Mouse (Mus musculus) liver, postnatal 0 days (tissue): ENCODE measurements around the gene Cgn. TPM values are rescaled to one million over a fixed set of nuclear protein-coding genes. Genes with fewer than 3 reads are reported as not detected.

Experiments used
- ATAC-seq: fragments of 200-750 bp; cut with Nextera tagmentation; 2 replicates; pipeline ENCODE4 v1.8.0; 2017; ENCODE audit warnings: mild to moderate bottlenecking, moderate library complexity
- DNase-seq: peaks from one replicate; pipeline ENCODE4 v3.0.0-alpha.2; 2016
- H3K27ac ChIP-seq: fragments of 300-500 bp; sonication (generic); 2 replicates; pipeline ENCODE4 v1.5.1; 2014; ENCODE audit warnings: antibody characterized with exemption, moderate library complexity, mild to moderate bottlenecking, low read depth
- H3K27me3 ChIP-seq: fragments of 300-500 bp; sonication (generic); 2 replicates; pipeline ENCODE4 v1.6.1; 2014; ENCODE audit warnings: low read length, control low read depth, mixed read lengths; ENCODE audit not compliant: insufficient read depth
- H3K36me3 ChIP-seq: fragments of 300-500 bp; sonication (generic); replicated peaks from 2 replicates; pipeline ENCODE4 v1.6.1; 2014; ENCODE audit warnings: mild to moderate bottlenecking, control low read depth, low read length, moderate library complexity, mixed read lengths; ENCODE audit not compliant: insufficient read depth
- H3K4me1 ChIP-seq: fragments of 300-500 bp; sonication (generic); 2 replicates; pipeline ENCODE4 v1.6.1; 2014; ENCODE audit warnings: antibody characterized with exemption, mild to moderate bottlenecking, control low read depth; ENCODE audit not compliant: insufficient read depth
- H3K4me2 ChIP-seq: fragments of 300-500 bp; sonication (generic); 2 replicates; pipeline ENCODE4 v1.6.1; 2014; ENCODE audit warnings: low read depth, mild to moderate bottlenecking, low read length, moderate library complexity, mixed read lengths
- H3K4me3 ChIP-seq: fragments of 300-500 bp; sonication (generic); 2 replicates; pipeline ENCODE4 v1.5.1; 2014; ENCODE audit warnings: low read depth, low read length
- H3K9ac ChIP-seq: fragments of 300-500 bp; sonication (generic); replicated peaks from 2 replicates; pipeline ENCODE4 v1.6.1; 2014; ENCODE audit warnings: mild to moderate bottlenecking, moderate library complexity
- H3K9me3 ChIP-seq: fragments of 300-500 bp; sonication (generic); 2 replicates; pipeline ENCODE4 v1.6.1; 2016; ENCODE audit warnings: mild to moderate bottlenecking, control low read depth, low read length, mixed read lengths
- CTCF ChIP-seq: sonication (generic); IDR thresholded peaks from 2 replicates; pipeline ENCODE4 v1.5.1; 2016; ENCODE audit warnings: antibody characterized with exemption, low read depth
- EP300 ChIP-seq: IDR thresholded peaks from 2 replicates; pipeline ENCODE4 v1.6.1; 2016; ENCODE audit warnings: antibody characterized with exemption, low read depth, mild to moderate bottlenecking
- WGBS: fragments of 180-500 bp; shearing (Covaris S2); extraction: QIAGEN DNeasy Blood & Tissue Kit; methylation state at CpG from one replicate; pipeline ENCODE4 v1.1.7; 2014; ENCODE audit not compliant: insufficient replicate concordance; 5-methylcytosine and 5-hydroxymethylcytosine counted together
- polyA plus RNA-seq: library from polyadenylated mRNA; unstranded; fragments of >200 nt; fragmentation: Nextera tagmentation; extraction: Ambion mirVana; gene quantifications from 2 replicates; pipeline ENCODE4 v1.2.1, GENCODE M21; 2015

Cgn gene
- polyA plus RNA-seq, 1 experiment from 2014 or later = 8.7 TPM

GRCm38 (mm10) chr3:94787122-94787780, 959 bp upstream of the Cgn start:
- Histone ChIP-seq H3K4me2 (peak overlapping the region; percentile 87), H3K4me1 (peaks cover 10% of the 10 kb centered on the region), H3K27me3 (peaks cover 15% of the 10 kb centered on the region), H3K9ac (no peak overlapping the region), H3K9me3 (no peaks in the 10 kb centered on the region), H3K36me3 (no peaks in the 10 kb centered on the region), H3K4me3 (peak overlapping the region; percentile 63), H3K27ac (no peak overlapping the region)
- no peak for TF ChIP-seq CTCF
- TF ChIP-seq EP300 = no peak
- ATAC-seq (no peak), DNase-seq (no peak)
- WGBS = 8% methylated on average over 10 of the region's 11 CpGs

- Histone ChIP-seq H3K4me2 (peak overlapping the region; percentile 87), H3K27ac (peak overlapping the region; percentile 19), H3K9me3 (no peaks in the 10 kb centered on the region), H3K4me1 (peaks cover 10% of the 10 kb centered on the region), H3K36me3 (no peaks in the 10 kb centered on the region), H3K27me3 (peaks cover 15% of the 10 kb centered on the region), H3K4me3 (peak overlapping the region; percentile 63), H3K9ac (peak overlapping the region; percentile 59)
- peak; percentile 45 for DNase-seq
- 3% methylated on average over 14 of the region's 14 CpGs for WGBS
- TF ChIP-seq CTCF (no peak), EP300 (no peak)
- peak; percentile 17 for ATAC-seq
Measured at GRCm38 (mm10) chr3:94785958-94786357, 334 bp downstream of the Cgn start.

GRCm38 (mm10) chr3:94784171-94784701, 2.1 kb downstream of the Cgn start:
- no peak for TF ChIP-seq CTCF
- TF ChIP-seq EP300 = no peak
- Histone ChIP-seq H3K27me3 (peaks cover 15% of the 10 kb centered on the region), H3K9ac (peak overlapping the region; percentile 42; the same call in 1 of the 2 replicates), H3K4me2 (peak overlapping the region; percentile 87), H3K4me1 (peaks cover 10% of the 10 kb centered on the region), H3K9me3 (no peaks in the 10 kb centered on the region), H3K36me3 (0 out of 2 replicates have a peak, but pooled peaks cover under 1% of the 10 kb centered on the region), H3K27ac (peak overlapping the region; percentile 78), H3K4me3 (peak overlapping the region; percentile 17; the same call in 1 of the 2 replicates)
- WGBS = 42% methylated on average over 5 of the region's 5 CpGs
- ATAC-seq = no peak
- DNase-seq = no peak

- peak; percentile 81 for DNase-seq
- WGBS = 44% methylated on average over 5 of the region's 5 CpGs
- TF ChIP-seq EP300 (0 out of 2 replicates have a peak, but pooled peaks have one; percentile 41), CTCF (peak; percentile 36; the same call in 1 of the 2 replicates)
Measured at GRCm38 (mm10) chr3:94783462-94783931, 2.8 kb downstream of the Cgn start.

GRCm38 (mm10) chr3:94782936-94783335, 3.4 kb downstream of the Cgn start:
- TF ChIP-seq EP300 (no peak), CTCF (no peak)
- H3K4me2 ChIP-seq = peak overlapping the region; percentile 47
- 52% methylated on average over 4 of the region's 4 CpGs for WGBS
- peaks cover 15% of the 10 kb centered on the region for H3K27me3 ChIP-seq
- no peak overlapping the region for H3K4me3 ChIP-seq
- H3K9me3 ChIP-seq = no peaks in the 10 kb centered on the region
- peaks cover 10% of the 10 kb centered on the region for H3K4me1 ChIP-seq
- H3K36me3 ChIP-seq = peaks cover 3% of the 10 kb centered on the region; the same call in 1 of the 2 replicates
- DNase-seq (no peak), ATAC-seq (peak; percentile 3; the same call in 1 of the 2 replicates)
- H3K9ac ChIP-seq = no peak overlapping the region
- peak overlapping the region; percentile 78 for H3K27ac ChIP-seq

More at GRCm38 (mm10) chr3:94783462-94783931, 2.8 kb downstream of the Cgn start:
- Histone ChIP-seq H3K4me3 (no peak overlapping the region), H3K9me3 (no peaks in the 10 kb centered on the region), H3K4me2 (peak overlapping the region; percentile 47; the same call in 1 of the 2 replicates), H3K36me3 (peaks cover 3% of the 10 kb centered on the region; the same call in 1 of the 2 replicates), H3K9ac (no peak overlapping the region), H3K4me1 (peaks cover 10% of the 10 kb centered on the region), H3K27me3 (peaks cover 15% of the 10 kb centered on the region), H3K27ac (peak overlapping the region; percentile 78)
- ATAC-seq = peak; percentile 91

- Histone ChIP-seq H3K4me2 (no peak overlapping the region), H3K9me3 (no peaks in the 10 kb centered on the region), H3K4me3 (no peak overlapping the region), H3K36me3 (peaks cover 7% of the 10 kb centered on the region; the same call in 1 of the 2 replicates), H3K9ac (no peak overlapping the region), H3K27me3 (peaks cover 6% of the 10 kb centered on the region), H3K27ac (no peak overlapping the region), H3K4me1 (peaks cover 4% of the 10 kb centered on the region)
- 41% methylated on average over 3 of the region's 3 CpGs for WGBS
- ATAC-seq (no peak), DNase-seq (no peak)
- TF ChIP-seq EP300 = no peak
- no peak for TF ChIP-seq CTCF
Measured at GRCm38 (mm10) chr3:94781356-94781755, 4.9 kb downstream of the Cgn start.
